Mouse (Mus musculus) testis, postnatal 14 days (tissue): ENCODE data around the gene Rfc4.
"Not testable (repeated sequence)": the region's sequence is repeated elsewhere in the genome, so short reads cannot be mapped to it uniquely, and the experiment has no call there.

Experiments used
- DNase-seq: peaks from one replicate; pipeline ENCODE4 v3.0.0; 2021; ENCODE audit warnings: low spot score

The Rfc4 gene

DNA sequence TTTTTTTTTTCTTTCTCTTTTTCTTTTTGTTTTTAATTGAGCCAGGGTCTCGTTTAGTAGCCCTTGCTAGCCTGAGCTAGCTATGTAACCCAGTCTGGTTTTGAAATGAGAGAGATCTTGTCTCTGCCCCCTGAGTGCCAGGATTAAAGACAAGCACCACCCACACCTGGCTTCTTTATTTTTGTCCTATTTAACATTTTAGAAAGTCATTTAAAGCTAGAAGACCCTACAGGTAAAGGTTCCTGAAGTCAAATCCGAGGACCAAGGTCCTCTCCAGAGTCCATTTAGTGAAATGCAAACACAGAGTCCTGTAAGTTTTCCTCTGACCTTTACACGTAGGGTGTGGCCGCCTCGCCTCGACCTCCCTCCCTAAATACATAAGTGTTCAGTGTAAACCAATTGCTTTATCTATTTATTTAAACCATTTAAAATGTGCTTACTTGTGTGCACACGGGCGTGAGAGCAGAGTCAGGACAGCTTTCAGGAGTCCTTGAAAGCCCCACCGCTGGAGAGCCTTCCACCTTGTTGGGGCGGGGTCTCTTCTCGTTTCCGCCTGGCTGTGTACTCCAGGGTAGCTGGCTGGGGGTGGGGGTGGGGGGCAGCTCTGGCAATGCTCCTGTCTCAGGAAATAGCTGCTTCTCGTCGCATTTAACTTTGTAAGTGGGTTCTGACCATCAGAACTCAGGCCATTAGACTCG is 25.0 kb downstream of the Rfc4 start:
- no peak for DNase-seq

DNA sequence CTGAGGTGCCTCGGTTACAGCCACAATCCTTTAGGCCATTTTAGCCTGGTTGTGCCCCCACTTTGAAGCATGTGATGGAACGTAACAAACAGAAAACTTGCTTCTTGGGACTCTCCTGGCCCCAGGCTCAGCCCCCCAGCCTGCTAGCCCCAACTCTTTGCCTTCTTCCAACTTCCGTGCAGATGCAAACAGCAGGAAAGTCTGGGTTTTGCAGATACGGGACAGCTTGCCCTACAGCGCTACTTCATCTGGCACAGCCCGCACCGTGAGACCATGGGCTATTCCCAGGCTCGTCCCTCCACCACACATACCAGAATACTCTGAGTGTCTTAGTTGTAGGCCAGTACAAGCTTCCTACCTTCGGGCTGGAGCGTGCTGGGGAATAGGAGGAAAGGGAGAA is 26.9 kb downstream of the Rfc4 start:
- no peak for DNase-seq

DNA sequence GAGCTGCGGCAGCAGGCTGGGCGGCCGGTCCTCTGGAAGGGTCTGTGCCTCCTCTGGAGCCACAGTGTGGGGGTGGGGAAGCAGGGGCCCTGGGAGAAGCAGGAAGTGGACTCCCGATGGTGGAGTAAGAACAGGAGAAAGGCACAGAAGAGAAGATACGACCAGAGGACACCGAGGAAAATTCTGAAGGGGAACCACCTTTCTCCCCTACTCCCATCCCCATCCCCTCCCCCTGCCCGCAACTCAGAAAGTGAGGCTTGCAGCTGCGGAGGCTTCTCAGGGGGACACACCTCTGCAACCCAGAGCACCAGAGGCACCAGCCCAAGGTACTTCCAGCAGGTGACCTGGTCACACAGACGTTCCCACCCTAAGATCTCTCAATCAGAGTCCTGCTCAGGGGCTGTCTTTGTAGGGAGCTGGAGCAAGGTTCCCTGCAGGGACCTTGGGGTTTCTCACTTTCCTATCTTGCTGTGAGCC is 27.4 kb downstream of the Rfc4 start:
- peak; percentile 25 for DNase-seq

DNA sequence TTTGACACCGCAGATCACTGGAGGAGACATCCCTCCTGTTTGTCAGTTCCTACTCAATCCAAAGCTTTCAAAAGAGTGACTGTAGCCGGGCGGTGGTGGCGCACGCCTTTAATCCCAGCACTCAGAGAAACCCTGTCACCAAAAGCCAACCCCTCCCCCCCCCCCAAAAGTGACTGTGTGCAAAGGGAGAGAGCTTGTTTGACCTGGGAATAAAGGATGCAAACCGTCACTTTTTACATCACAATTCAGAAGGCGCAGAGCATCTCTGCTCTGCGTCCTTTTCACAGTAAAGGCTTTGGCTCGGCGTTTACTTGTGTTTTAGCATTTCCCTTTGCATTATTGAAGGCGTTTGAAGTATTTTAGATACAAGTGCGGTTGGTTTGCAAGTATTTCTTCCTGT is 27.9 kb downstream of the Rfc4 start:
- no peak for DNase-seq

DNA sequence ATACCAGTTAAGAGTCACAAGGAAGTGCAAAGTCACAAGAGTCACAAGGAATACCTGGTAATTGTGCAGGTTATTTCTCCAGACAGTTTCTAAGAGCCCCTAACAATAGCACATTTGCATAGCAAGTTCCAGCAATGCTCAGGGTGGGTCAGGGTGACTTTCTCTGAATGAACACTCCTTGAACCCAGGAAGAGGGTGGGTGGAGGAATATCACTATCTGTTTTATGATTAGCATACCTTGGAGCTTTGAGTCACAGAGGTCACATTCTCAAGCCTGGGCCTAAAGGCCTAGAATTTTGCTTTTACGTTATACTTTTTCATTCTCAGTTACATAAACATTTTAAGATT is 29.5 kb downstream of the Rfc4 start:
- not testable (repeated sequence) for DNase-seq

DNA sequence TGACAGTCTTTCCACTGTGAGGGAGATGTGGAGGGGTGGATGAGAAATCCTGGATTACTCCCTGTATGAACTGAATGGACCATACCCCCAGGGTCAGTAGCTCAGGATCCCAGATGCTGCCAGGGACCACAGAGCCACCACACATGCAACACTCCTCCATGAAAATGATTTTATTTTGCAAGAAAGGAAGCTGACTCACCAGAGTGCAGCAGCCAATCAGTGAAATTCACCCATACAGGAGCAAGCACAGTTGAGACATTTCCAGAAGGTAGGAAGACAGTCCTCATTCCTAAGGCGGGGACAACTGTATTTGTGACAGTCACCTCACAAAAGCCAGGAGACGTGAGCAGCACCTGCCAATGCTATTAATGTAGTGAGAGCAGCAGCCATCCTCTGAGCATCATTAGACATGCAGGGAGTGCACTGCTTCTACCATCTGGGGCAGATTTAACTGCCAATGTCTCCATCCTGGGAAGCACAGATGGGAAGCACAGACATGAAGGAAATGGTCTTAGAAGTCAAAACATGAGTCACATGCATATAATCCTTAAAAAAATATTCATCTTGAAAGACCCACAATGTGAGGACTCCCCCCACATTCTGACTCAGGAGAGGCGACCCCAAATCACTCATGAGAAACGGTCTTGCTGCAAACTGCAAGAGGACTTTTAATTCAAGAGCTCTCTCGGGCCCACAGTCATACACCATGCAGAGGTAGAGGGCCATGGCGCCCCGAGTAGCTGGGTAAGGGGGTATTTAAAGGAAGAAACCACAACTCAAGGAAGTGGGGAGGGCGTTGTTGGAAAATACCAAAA is 30.0 kb downstream of the Rfc4 start:
- DNase-seq, result not testable (repeated sequence)

DNA sequence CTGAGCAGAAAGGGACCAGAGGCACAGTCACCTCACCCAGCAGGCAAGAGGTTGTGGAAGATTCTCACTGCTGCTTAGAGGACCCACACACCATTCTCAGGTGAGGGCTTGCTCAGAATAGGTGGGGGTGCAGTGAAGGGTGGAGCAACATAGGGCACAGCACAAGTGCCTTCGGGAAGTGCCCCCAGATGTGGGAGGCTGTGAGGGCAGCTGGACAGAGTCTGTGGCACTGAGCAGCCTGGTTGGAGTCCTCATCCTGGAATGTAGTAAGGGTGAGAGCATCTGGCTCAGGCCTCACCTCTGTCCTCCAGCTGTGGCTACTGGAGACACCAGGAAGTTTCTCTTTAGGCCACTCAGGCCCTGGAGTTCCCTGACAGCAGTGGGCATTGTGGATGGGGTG is 30.7 kb downstream of the Rfc4 start:
- not testable (repeated sequence) for DNase-seq

DNA sequence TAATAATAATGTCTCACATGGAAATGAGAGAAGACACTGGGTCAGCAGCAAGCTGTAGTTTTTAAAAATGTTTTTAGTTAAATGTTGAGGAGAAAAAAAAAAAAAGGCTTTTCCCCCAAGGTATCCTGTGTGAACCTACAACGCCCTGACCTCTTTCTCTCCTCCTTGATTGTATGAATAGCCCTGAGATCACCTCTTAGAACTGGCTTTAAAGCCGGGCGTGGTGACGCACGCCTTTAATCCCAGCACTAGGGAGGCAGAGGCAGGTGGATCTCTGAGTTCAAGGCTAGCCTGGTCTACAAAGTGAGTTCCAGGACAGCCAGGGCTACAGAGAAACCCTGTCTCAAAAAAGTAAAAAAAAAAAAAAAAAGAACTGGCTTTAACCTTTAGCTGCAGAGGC is 32.0 kb downstream of the Rfc4 start:
- not testable (repeated sequence) for DNase-seq

DNA sequence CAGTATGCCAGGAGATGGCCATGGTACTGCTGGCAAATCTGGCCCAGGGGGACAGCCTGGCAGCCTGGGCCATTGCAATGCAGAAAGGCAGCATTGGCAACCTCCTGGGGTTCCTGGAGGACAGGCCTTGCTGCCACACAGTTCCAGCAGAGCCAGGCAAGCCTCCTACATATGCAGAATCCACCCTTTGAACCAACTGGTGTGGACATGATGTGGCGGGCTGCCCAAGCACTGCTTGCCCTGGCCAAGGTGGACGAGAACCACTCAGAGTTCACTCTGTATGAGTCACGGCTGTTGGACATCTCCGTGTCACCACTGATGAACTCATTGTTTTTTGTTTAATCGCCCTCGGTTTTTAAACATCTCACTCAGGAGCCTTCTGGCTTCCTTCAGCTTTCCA is 33.4 kb downstream of the Rfc4 start:
- DNase-seq, result no peak

DNA sequence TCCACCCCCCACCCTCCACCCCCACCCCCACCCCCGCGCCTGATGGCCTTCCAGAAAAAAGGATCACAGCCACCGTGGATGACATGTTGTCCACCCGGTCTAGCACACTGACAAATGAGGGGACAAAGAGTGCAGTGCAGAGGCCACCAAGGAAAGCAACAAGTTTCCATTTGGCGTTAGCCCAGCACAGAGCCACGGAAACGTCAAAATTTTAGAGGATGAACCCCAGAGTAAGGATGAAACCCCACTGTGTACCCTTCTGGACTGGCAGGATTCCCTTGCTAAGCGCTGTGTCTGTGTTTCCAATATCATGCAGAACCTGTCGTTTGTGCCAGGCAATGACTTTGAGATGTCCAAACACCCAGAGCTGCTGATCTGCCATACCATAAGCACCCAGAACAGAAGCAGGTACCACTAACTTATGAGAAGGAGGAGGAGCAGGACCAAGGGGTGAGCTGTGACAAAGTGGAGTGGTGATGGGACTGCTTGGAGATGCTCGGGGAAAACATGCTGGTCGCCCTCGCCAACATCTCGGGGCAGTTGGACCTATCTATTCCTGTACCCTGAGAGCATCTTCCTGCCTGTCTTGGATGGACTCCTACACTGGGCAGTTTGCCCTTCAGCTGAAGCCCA is 34.1 kb downstream of the Rfc4 start:
- DNase-seq, result no peak

DNA sequence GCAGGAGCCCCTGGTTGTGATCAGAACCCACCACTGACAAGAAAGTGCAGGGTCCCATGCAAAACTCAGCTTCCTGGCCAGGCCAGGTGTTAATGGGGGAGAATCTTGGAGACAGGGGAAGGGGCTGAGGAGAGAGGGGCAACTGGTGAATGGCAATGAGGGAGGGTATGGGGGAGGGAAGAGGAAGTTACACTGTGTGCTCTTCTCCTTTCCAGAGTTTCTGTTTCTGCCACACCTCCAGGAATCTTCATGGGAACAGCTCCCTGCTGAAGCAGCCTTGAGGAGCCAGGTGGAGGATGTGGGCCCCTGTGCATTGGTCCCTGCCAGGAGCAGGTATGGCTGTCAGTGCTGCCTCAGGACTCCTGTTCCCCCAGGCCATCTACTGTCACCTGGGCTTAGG is 36.2 kb downstream of the Rfc4 start:
- not testable (repeated sequence) for DNase-seq

DNA sequence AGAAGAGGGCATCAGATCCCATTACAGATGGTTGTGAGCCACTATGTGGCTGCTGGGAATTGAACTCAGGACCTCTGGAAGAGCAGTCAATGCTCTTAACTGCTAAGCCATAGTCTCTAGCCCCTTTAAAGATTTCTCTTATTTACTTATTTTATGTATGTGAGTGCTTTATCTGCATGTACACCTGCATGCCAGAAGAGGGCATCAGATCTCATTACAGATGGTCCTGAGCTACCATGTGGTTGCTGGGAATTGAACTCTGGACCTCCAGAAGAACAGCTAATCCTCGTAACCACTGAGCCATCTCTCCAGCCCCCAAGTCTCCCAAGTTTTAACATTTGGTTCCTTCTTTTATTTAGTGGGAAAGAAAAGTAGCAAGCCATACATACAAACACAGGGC is 39.0 kb downstream of the Rfc4 start:
- not testable (repeated sequence) for DNase-seq

DNA sequence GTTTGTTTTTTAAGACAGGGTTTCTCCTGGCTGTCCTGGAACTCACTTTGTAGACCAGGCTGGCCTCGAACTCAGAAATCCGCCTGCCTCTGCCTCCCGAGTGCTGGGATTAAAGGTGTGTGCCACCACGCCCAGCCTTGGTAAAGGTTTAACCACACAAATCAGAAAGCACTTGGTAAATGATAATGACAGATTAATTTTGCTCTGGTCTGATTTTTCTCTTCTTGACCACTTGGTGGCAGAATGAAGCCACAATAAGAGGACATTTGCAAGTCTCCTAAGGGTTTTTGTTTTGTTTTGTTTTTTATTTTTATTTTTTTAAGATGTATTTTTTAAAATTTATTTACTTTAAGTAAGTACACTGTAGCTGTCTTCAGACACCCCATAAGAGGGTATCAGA is 39.8 kb downstream of the Rfc4 start:
- DNase-seq, result not testable (repeated sequence)

DNA sequence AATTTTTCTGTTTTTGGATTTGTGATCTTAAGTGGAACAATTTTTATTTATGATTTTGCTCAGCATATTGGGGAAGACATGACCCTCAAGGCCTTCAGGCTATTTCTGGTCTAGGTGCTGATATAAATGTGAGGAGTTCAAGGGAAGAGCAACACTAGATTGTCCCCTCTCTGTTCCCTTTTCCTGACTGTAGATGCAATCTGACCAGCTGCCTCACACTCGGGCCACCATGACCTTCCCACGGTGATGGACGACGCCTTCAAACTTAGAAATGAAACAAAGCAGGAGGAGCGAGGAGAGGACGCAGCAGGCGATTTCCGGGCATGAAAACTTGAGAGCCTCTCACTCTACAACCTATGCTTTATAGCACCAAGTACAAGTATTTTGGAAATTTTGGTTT is 40.4 kb downstream of the Rfc4 start:
- DNase-seq, result not testable (repeated sequence)

DNA sequence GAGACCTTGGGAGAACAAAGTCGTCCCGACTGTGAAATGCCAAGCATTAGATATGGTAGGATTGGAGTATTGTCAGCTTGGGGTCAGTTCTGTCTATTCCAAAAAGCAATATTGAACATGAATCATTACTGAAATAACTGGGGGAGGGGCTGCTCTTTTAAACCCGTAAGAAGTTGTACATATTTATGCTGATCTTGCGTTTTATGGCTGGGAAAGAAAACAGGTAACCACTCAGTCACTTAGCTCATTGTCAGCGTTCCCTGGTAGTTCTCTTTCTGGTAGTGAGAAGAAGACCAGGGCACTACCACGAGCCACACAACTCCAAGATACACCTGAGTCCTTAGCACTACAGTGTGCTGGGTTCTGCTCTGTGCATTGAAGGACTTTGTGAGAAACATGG is 50.0 kb downstream of the Rfc4 start:
- not testable (repeated sequence) for DNase-seq
